Comparison of ENCODE assay signal across 22 mouse cellular contexts in the genomic region with DNA sequence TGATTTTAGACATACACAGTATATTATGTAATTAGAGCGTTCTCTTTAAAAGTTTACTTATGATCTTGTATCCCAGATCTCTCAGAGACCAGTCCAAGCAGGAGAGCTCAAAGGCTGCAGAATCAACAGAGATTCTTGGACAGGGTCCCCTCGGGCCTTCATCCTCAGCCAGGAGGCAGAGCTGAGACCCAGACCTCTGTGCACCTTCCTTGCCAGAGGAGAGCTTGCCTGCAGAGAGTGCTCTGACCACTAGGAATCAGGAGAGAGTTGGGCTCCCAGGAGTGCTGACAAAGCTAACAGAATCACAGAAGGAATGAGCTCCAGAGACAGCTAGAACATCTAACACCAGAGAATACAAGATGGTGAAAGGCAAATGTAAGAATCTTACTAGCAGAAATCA. TPM values are rescaled to one million over a fixed set of nuclear protein-coding genes. Genes with fewer than 3 reads are reported as not detected.
"Had no signal": no experiment of that assay in that cellular context is flagged by ENCODE, and none has a peak within 500 bp of the region (broad histone marks: within the 10 kb centered on the region; RNA-seq: fewer than 3 reads in every experiment).

No protein-coding gene starts in this region.

- DNase-seq: left cerebral cortex, postnatal 4 days; lung, adult 18-20 months; lung, postnatal 10 days; lung, postnatal 36 days; midbrain, embryonic 14.5 days; thymus, adult 2 months; thymus, postnatal 14 days; thymus, postnatal 4 days had no signal

- H3K27me3 ChIP-seq: limb, embryonic 12.5 days; limb, embryonic 15.5 days; lung, embryonic 15.5 days had no signal

- H3K9me3 ChIP-seq: limb, embryonic 12.5 days; limb, embryonic 15.5 days; lung, embryonic 15.5 days had no signal

- H3K4me1 ChIP-seq: limb, embryonic 12.5 days; limb, embryonic 15.5 days; lung, embryonic 15.5 days had no signal

- H3K4me3 ChIP-seq: limb, embryonic 12.5 days; limb, embryonic 15.5 days; lung, embryonic 15.5 days had no signal

- H3K4me2 ChIP-seq: limb, embryonic 12.5 days; limb, embryonic 15.5 days; liver, embryonic 11.5 days; lung, embryonic 15.5 days; midbrain, embryonic 11.5 days had no signal

- H3K27ac ChIP-seq: limb, embryonic 12.5 days; limb, embryonic 15.5 days; liver, embryonic 14.5 days; lung, embryonic 15.5 days; stomach, postnatal 0 days had no signal

- H3K9ac ChIP-seq: limb, embryonic 12.5 days; limb, embryonic 15.5 days; liver, embryonic 14.5 days; lung, embryonic 15.5 days had no signal

- H3K36me3 ChIP-seq: limb, embryonic 12.5 days; limb, embryonic 15.5 days; lung, embryonic 15.5 days had no signal

- ATAC-seq: intestine, postnatal 0 days had no signal

RNA-seq across cellular contexts. Expression of gene Nat8f6, which starts 7.4 kb away (rescaled TPM):
- total RNA-seq: megakaryocyte-erythroid progenitor cell, adult 5-6 weeks; midbrain, postnatal 0 days had no signal
- polyA plus RNA-seq: intestine, embryonic 14.5 days; intestine, postnatal 0 days; limb, embryonic 12.5 days; limb, embryonic 15.5 days; liver, embryonic 11.5 days; liver, embryonic 14.5 days; lung, embryonic 15.5 days; midbrain, embryonic 11.5 days; midbrain, embryonic 14.5 days; midbrain, postnatal 0 days; neural tube, embryonic 11.5 days; neural tube, embryonic 14.5 days; stomach, embryonic 14.5 days; stomach, postnatal 0 days had no signal

RNA-seq across cellular contexts. Expression of gene Nat8f5, which starts 7.4 kb away (rescaled TPM):
- total RNA-seq: megakaryocyte-erythroid progenitor cell, adult 5-6 weeks had no signal
- polyA plus RNA-seq: intestine, embryonic 14.5 days; limb, embryonic 12.5 days; limb, embryonic 15.5 days; liver, embryonic 11.5 days; liver, embryonic 14.5 days; lung, embryonic 15.5 days; midbrain, embryonic 11.5 days; midbrain, embryonic 14.5 days; neural tube, embryonic 11.5 days; neural tube, embryonic 14.5 days; stomach, embryonic 14.5 days had no signal

RNA-seq across cellular contexts. Expression of gene Nat8, which starts 18.5 kb away (rescaled TPM):
- total RNA-seq: megakaryocyte-erythroid progenitor cell, adult 5-6 weeks had no signal
- polyA plus RNA-seq: limb, embryonic 12.5 days; liver, embryonic 11.5 days; lung, embryonic 15.5 days; midbrain, embryonic 11.5 days; midbrain, embryonic 14.5 days; neural tube, embryonic 11.5 days; neural tube, embryonic 14.5 days; stomach, embryonic 14.5 days; stomach, postnatal 0 days had no signal

RNA-seq across cellular contexts. Expression of gene Nat8f3, which starts 47.8 kb away (rescaled TPM):
- total RNA-seq: megakaryocyte-erythroid progenitor cell, adult 5-6 weeks had no signal
- polyA plus RNA-seq: intestine, postnatal 0 days; limb, embryonic 15.5 days; liver, embryonic 14.5 days; lung, embryonic 15.5 days; midbrain, embryonic 11.5 days; neural tube, embryonic 11.5 days; stomach, embryonic 14.5 days; stomach, postnatal 0 days; thymus, adult 2 months had no signal

RNA-seq across cellular contexts. Expression of gene Nat8f2, which starts 55.6 kb away (rescaled TPM):
- total RNA-seq: megakaryocyte-erythroid progenitor cell, adult 5-6 weeks; midbrain, postnatal 0 days had no signal
- polyA plus RNA-seq: limb, embryonic 12.5 days; limb, embryonic 15.5 days; liver, embryonic 11.5 days; liver, embryonic 14.5 days; midbrain, embryonic 11.5 days; midbrain, embryonic 14.5 days; neural tube, embryonic 11.5 days; neural tube, embryonic 14.5 days; stomach, embryonic 14.5 days; stomach, postnatal 0 days had no signal
